8 mouse cellular contexts compared by ENCODE assay signal in genomic region chr2:53189811-53190210, GRCm38 (mm10). TPM values are rescaled to one million over a fixed set of nuclear protein-coding genes. Genes with fewer than 3 reads are reported as not detected.
DNase-seq lines count a peak whose midpoint lies in the region; ATAC-seq and TF ChIP-seq lines count a peak whose summit lies in the region.

No protein-coding gene starts in this region.

- H3K27ac ChIP-seq in embryonic fibroblast, embryonic 13.5 days (ENCODE audit: insufficient read depth, low read length) = no peak overlapping the region
- H3K27ac ChIP-seq in limb, embryonic 11.5 days (replicated peaks; ENCODE audit: low read depth, low read length) = no peak overlapping the region

- TF ChIP-seq CTCF in embryonic fibroblast, embryonic 13.5 days (IDR thresholded peaks at IDR 0.05; ENCODE audit: borderline replicate concordance, insufficient read depth, low read length) = no peak; the same call in 1 of the 2 replicates

- peak overlapping the region; percentile 32 for H3K4me3 ChIP-seq in embryonic fibroblast, embryonic 13.5 days (ENCODE audit: insufficient read depth, low read length)
- peak overlapping the region; percentile 86; the same call in 1 of the 2 replicates for H3K4me3 ChIP-seq in limb, embryonic 11.5 days (ENCODE audit: low read depth, low read length)

- peak overlapping the region; percentile 39 for H3K4me2 ChIP-seq in limb, embryonic 11.5 days (ENCODE audit: low read depth, severe bottlenecking)

- intact Hi-C loops in left cerebral cortex, postnatal 4 days (cut with DNase I) = loop anchor here (10.0 kb wide), 1 partner anchor 435 kb away; no protein-coding TSS in a partner anchor
- intact Hi-C loops in gastrocnemius, postnatal 36 days (cut with DNase I) = no loop called here

- H3K4me1 ChIP-seq in embryonic fibroblast, embryonic 13.5 days (ENCODE audit: control insufficient read depth, insufficient read depth, low read length) = no peaks in the 10 kb centered on the region
- no peaks in the 10 kb centered on the region for H3K4me1 ChIP-seq in limb, embryonic 11.5 days (ENCODE audit: control insufficient read depth, insufficient read depth, low read length)

- TF ChIP-seq POLR2A in embryonic fibroblast, embryonic 13.5 days (IDR thresholded peaks at IDR 0.05; ENCODE audit: low read depth, low read length) = no peak

- ATAC-seq in limb, embryonic 11.5 days (ENCODE audit: insufficient number of reproducible peaks, low FRiP score, low TSS enrichment, low read depth) = no peak
- ATAC-seq in granulocyte monocyte progenitor cell, adult 5-6 weeks (replicated peaks; ENCODE audit: poor library complexity, severe bottlenecking) = no peak

- H3K27me3 ChIP-seq in limb, embryonic 11.5 days (ENCODE audit: control insufficient read depth, insufficient read depth, low read length) = no peaks in the 10 kb centered on the region

- WGBS in limb, embryonic 11.5 days = 77% methylated on average over 3 of the region's 3 CpGs

- DNase-seq in left cerebral cortex, postnatal 4 days = peak; percentile 49
- DNase-seq in left cerebral cortex, adult 11 months (ENCODE audit: low spot score) = no peak
- DNase-seq in WW6 (ENCODE audit: low read depth, low spot score) = peak; percentile 16
- no peak for DNase-seq in limb, embryonic 11.5 days (ENCODE audit: low spot score)
- peak; percentile 28 for DNase-seq in retina, embryonic 14.5 days (ENCODE audit: low spot score)
- DNase-seq in gastrocnemius, postnatal 36 days = no peak

- H3K9ac ChIP-seq in limb, embryonic 11.5 days (ENCODE audit: low read length) = no peak overlapping the region

- H3K36me3 ChIP-seq in limb, embryonic 11.5 days (ENCODE audit: control insufficient read depth, insufficient read depth, low read length) = 0 out of 2 replicates have a peak, but pooled peaks cover 3% of the 10 kb centered on the region

- H3K9me3 ChIP-seq in limb, embryonic 11.5 days (ENCODE audit: control insufficient read depth, low read length) = no peaks in the 10 kb centered on the region

RNA-seq across cellular contexts. Expression of gene Prpf40a, which starts 1.3 kb away (rescaled TPM):
- total RNA-seq in left cerebral cortex, postnatal 4 days (2021) = 10 to 100 TPM; 72.2 to 75.9 TPM
- polyA plus RNA-seq in embryonic fibroblast, embryonic 13.5 days (2011; ENCODE audit: insufficient read length, low read depth, missing spikeins) = 157 and 158 TPM in 2 replicates
- 197 and 213 TPM in 2 replicates for polyA plus RNA-seq in limb, embryonic 11.5 days (2014; fragmentation: Nextera tagmentation; extraction: Ambion mirVana)
- 101 and 115 TPM in 2 replicates for total RNA-seq in granulocyte monocyte progenitor cell, adult 5-6 weeks (2014; fragmentation: Nextera tagmentation)
- 198 and 237 TPM in 2 replicates for total RNA-seq in granulocyte monocyte progenitor cell, adult 5-6 weeks (2017)
- total RNA-seq in gastrocnemius, postnatal 36 days (2021) = 10 to 100 TPM; 26.1 to 29.0 TPM

RNA-seq across cellular contexts. Expression of gene Arl6ip6, which starts 1.7 kb away (rescaled TPM):
- 10 to 100 TPM; 16.4 to 17.6 TPM for total RNA-seq in left cerebral cortex, postnatal 4 days (2021)
- polyA plus RNA-seq in embryonic fibroblast, embryonic 13.5 days (2011; ENCODE audit: insufficient read length, low read depth, missing spikeins) = 29.4 and 40.1 TPM in 2 replicates
- polyA plus RNA-seq in limb, embryonic 11.5 days (2014; fragmentation: Nextera tagmentation; extraction: Ambion mirVana) = 60.6 and 64.3 TPM in 2 replicates
- 35.0 and 44.3 TPM in 2 replicates for total RNA-seq in granulocyte monocyte progenitor cell, adult 5-6 weeks (2014; fragmentation: Nextera tagmentation)
- 24.7 and 26.1 TPM in 2 replicates for total RNA-seq in granulocyte monocyte progenitor cell, adult 5-6 weeks (2017)
- 1 to 10 TPM; 5.4 to 9.6 TPM for total RNA-seq in gastrocnemius, postnatal 36 days (2021)

Comparison
In these comparisons a context has a peak if more than half of its experiments do, and no peak if none do; other contexts are left out.
1. DNase-seq: peak in left cerebral cortex, postnatal 4 days (single experiment), WW6 (single experiment) and retina, embryonic 14.5 days (single experiment); none in left cerebral cortex, adult 11 months (single experiment), limb, embryonic 11.5 days (single experiment) and gastrocnemius, postnatal 36 days (0 of 2).